Mouse (Mus musculus): Measurements from ENCODE around the gene Aff1. TPM values are rescaled to one million over a fixed set of nuclear protein-coding genes. Genes with fewer than 3 reads are reported as not detected.
A peak's percentile ranks its signal among the peaks of the same experiment; 100 is the strongest.

Gene Aff1
- polyA plus RNA-seq, 2 experiments: 7.0 to 17.1 TPM

DNA sequence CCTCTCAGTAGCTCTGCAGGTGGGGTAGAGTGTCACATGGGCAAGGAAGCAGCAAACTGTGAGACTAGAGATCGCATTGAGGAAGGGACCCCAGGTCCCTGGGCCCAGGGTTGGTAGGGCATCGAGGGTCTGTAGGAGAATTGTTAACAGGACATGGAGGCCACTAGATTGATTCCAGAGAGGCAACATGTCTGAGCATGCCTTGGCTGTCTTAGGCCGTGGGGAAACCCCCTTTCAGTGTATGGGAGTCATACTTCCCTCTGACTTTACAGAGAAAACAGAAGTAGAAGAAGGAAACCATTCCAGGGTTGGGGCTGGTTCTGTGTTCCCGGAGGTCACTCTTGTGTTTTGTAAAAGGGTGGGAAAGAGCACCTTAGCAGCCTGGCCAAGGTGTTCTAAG lies 40.4 kb downstream of the Aff1 start:
- ATAC-seq (ENCODE audit: insufficient read depth) (no peak), DNase-seq (ENCODE audit: low read depth in 3 of 3, low spot score in 3 of 3) (no peak)
- no peaks in the 10 kb centered on the region for H3K9me3 ChIP-seq (ENCODE audit: control insufficient read depth, low read length)
- H3K4me1 ChIP-seq (replicated peaks; ENCODE audit: control insufficient read depth in 2 of 2, insufficient read depth in 2 of 2, low read length in 1 of 2): peaks cover 34 to 38% of the 10 kb centered on the region in 2 experiments
- no peak overlapping the region for H3K4me3 ChIP-seq (ENCODE audit: insufficient read depth in 1 of 2, low read depth in 2 of 2, low read length in 2 of 2)
- WGBS (ENCODE audit: insufficient replicate concordance): 61% methylated on average over 4 of the region's 4 CpGs
- H3K4me2 ChIP-seq (ENCODE audit: low read depth): no peak overlapping the region
- no peaks in the 10 kb centered on the region for H3K27me3 ChIP-seq (ENCODE audit: control insufficient read depth, insufficient read depth, low read length)
- no peak overlapping the region for H3K27ac ChIP-seq
- TF ChIP-seq EP300 (IDR thresholded peaks at IDR 0.05; ENCODE audit: low read depth) (no peak), CTCF (IDR thresholded peaks at IDR 0.05; ENCODE audit: low read depth) (no peak)
- no peak overlapping the region for H3K9ac ChIP-seq (replicated peaks)
- H3K36me3 ChIP-seq (replicated peaks; ENCODE audit: control insufficient read depth, insufficient read depth, low read depth): no peaks in the 10 kb centered on the region

DNA sequence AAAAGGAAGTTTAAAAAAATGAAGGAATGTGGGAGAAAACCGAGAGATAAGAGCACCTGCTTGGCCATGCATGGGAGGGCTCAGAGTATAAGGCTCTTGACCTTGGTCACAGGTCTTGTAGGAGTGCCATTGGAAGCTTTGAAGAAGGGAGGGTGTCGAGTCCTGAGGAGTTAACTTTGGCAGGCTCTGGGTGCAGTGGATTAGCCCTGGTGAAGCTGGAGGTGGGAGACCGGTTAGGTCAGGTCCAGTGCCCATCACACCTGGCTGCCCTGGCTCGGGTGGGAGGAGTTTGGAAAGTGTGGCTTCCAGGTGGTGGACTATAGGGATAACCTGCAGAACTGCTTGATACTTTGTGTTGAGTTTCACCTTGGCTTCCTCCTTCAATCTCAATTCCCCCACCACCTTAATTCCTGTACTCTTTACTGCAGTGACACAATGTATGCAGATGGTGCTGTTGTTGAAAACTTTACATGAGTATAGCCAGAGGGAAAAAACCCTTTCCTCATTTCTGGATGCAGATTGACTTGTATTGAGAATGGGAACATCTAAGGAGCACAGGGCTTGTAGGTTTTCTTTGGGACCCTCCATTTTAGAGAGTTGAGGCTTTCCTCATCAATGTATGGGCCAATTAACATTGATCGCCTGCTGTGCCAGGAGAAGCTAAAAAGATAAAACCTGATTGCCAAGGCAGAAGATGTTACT lies 43.4 kb downstream of the Aff1 start:
- Histone ChIP-seq H3K27ac (no peak overlapping the region), H3K9me3 (ENCODE audit: control insufficient read depth, low read length) (no peaks in the 10 kb centered on the region), H3K4me2 (ENCODE audit: low read depth) (no peak overlapping the region), H3K27me3 (ENCODE audit: control insufficient read depth, insufficient read depth, low read length) (no peaks in the 10 kb centered on the region), H3K36me3 (replicated peaks; ENCODE audit: control insufficient read depth, insufficient read depth, low read depth) (no peaks in the 10 kb centered on the region), H3K4me1 (replicated peaks; ENCODE audit: control insufficient read depth in 2 of 2, insufficient read depth in 2 of 2, low read length in 1 of 2) (peaks cover 62 to 65% of the 10 kb centered on the region in 2 experiments), H3K9ac (replicated peaks) (no peak overlapping the region), H3K4me3 (ENCODE audit: insufficient read depth in 1 of 2, low read depth in 2 of 2, low read length in 2 of 2) (no peak overlapping the region)
- TF ChIP-seq EP300 (IDR thresholded peaks at IDR 0.05; ENCODE audit: low read depth): no peak
- no peak for TF ChIP-seq CTCF (IDR thresholded peaks at IDR 0.05; ENCODE audit: low read depth)
- no peak for ATAC-seq (ENCODE audit: insufficient read depth)
- no peak for DNase-seq (ENCODE audit: low read depth in 3 of 3, low spot score in 3 of 3)
- 44% methylated on average over 5 of the region's 5 CpGs for WGBS (ENCODE audit: insufficient replicate concordance)

DNA sequence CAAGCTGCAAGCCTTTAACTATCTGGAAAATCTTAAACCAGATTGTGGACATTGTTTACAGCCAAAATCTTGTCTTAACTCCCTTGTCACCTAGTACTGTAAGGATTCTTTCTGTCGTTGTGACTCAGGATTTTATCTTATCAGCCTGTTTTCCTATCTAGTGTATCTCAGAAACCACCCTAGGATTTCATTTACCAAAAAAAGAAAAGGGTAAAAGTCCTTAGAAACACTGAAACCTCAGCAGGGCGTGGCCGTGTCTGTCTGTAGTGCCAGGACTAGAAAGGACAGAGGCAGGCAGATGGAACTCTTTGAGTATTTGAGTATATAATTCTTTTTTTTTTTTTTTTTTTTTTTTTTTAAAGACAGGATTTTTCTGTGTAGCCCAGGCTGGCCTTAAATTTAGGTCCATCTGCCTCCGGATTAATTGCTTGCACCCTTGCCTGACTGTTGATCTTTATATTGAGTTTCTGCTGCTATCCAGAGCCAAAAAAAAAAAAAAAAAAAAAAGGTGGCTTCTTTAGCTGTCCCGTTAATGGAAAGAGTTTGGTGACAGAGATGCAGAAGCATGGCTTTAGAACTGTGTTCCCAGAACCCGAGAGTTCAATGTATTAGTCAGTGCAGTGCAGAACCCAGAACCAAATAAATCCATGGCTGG lies 44.5 kb downstream of the Aff1 start:
- peak overlapping the region; percentile 86 for H3K4me2 ChIP-seq (ENCODE audit: low read depth)
- H3K4me3 ChIP-seq (ENCODE audit: insufficient read depth in 1 of 2, low read depth in 2 of 2, low read length in 2 of 2): peak overlapping the region in 1 of 2 experiments; percentile 22; a peak in 1 of 4 replicates

DNA sequence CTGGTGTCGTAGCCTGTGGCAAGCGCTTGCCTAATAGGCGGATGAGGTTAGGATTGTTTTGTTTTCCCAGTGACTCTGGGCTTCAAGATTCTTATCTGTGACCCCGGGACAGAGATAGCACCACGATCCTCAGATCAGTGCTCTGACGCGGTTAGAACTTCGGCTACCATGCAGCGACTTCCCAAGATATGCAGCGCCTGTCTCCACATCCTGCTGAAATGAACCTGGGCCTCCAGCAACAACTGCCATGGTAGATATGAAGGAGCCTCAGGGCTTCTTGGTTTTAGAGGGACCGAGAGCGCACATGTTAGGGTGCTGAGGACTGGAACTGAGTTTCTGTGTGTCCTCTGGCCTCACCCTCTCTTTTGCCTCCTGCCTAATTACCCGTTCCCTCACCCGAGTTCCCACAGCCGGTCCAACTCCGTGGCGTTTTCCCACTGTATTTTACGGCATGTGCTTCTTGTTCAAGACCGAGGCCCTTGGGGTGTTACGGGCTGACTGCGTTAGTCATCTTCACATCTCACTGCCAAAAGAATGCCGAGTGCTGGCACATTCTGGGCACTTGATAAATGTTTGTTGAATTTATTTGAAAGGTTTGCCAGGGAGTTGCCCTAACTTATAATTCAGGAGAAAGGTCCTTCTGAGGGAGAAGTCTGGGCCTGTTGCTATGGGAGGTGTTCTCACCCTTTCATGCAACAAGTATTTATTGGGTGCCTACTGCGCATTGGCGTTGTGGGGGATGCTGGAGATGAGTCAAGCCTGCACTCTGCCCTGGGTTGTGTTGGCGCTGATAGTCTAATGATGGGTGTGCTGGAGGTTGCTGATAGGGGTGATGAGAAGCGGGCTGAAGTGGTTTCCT lies 45.3 kb downstream of the Aff1 start:
- TF ChIP-seq CTCF (IDR thresholded peaks at IDR 0.05; ENCODE audit: low read depth): no peak
- peak; percentile 97 for TF ChIP-seq EP300 (IDR thresholded peaks at IDR 0.05; ENCODE audit: low read depth)
- peak overlapping the region; percentile 98 for H3K27ac ChIP-seq
- no peaks in the 10 kb centered on the region for H3K27me3 ChIP-seq (ENCODE audit: control insufficient read depth, insufficient read depth, low read length)
- peak overlapping the region; percentile 86 for H3K4me2 ChIP-seq (ENCODE audit: low read depth)
- DNase-seq (ENCODE audit: low read depth in 3 of 3, low spot score in 3 of 3): peak; percentile 96 to 97 (median 96)
- H3K4me1 ChIP-seq (replicated peaks; ENCODE audit: control insufficient read depth in 2 of 2, insufficient read depth in 2 of 2, low read length in 1 of 2): peaks cover 76 to 79% of the 10 kb centered on the region in 2 experiments
- 21% methylated on average over 26 of the region's 26 CpGs for WGBS (ENCODE audit: insufficient replicate concordance)
- ATAC-seq (ENCODE audit: insufficient read depth): peak; percentile 88
- H3K9ac ChIP-seq (replicated peaks): peak overlapping the region; percentile 81
- no peaks in the 10 kb centered on the region for H3K9me3 ChIP-seq (ENCODE audit: control insufficient read depth, low read length)
- peak overlapping the region; percentile 4 to 40; a peak in 3 of 4 replicates for H3K4me3 ChIP-seq (ENCODE audit: insufficient read depth in 1 of 2, low read depth in 2 of 2, low read length in 2 of 2)
- no peaks in the 10 kb centered on the region for H3K36me3 ChIP-seq (replicated peaks; ENCODE audit: control insufficient read depth, insufficient read depth, low read depth)

More for the DNA sequence above, 44.5 kb downstream of the Aff1 start:
- Histone ChIP-seq H3K9ac (replicated peaks) (peak overlapping the region; percentile 72), H3K27me3 (ENCODE audit: control insufficient read depth, insufficient read depth, low read length) (no peaks in the 10 kb centered on the region), H3K27ac (peak overlapping the region; percentile 98), H3K9me3 (ENCODE audit: control insufficient read depth, low read length) (no peaks in the 10 kb centered on the region), H3K36me3 (replicated peaks; ENCODE audit: control insufficient read depth, insufficient read depth, low read depth) (no peaks in the 10 kb centered on the region), H3K4me1 (replicated peaks; ENCODE audit: control insufficient read depth in 2 of 2, insufficient read depth in 2 of 2, low read length in 1 of 2) (peaks cover 69 to 73% of the 10 kb centered on the region in 2 experiments)
- DNase-seq (ENCODE audit: low read depth in 3 of 3, low spot score in 3 of 3) (no peak), ATAC-seq (ENCODE audit: insufficient read depth) (no peak)
- TF ChIP-seq EP300 (IDR thresholded peaks at IDR 0.05; ENCODE audit: low read depth) (no peak), CTCF (IDR thresholded peaks at IDR 0.05; ENCODE audit: low read depth) (no peak)
- 24% methylated on average over 6 of the region's 6 CpGs for WGBS (ENCODE audit: insufficient replicate concordance)

Data from liver, embryonic 14.5 days (tissue).